Mouse (Mus musculus) CD4-positive, CD25-positive, alpha-beta regulatory T cell, adult 9 weeks (primary cell): Measurements from ENCODE around the gene Resp18. TPM values are rescaled to one million over a fixed set of nuclear protein-coding genes. Genes with fewer than 3 reads are reported as not detected.

Experiments used
- polyA plus RNA-seq: library from polyadenylated mRNA; unstranded; fragments of 100-300 nt; shearing (Covaris generic); gene quantifications from one replicate; pipeline ENCODE4 v1.2.1, GENCODE M21; 2017

Gene Resp18
- polyA plus RNA-seq = not detected

GRCm38 (mm10) chr1:75278228-75278627 is at the start of gene Resp18:
TSS of gene Resp18 (minus strand) at chr1:75278415.

GRCm38 (mm10) chr1:75317241-75318201 is 39.3 kb upstream of the Resp18 start, which contains the start of gene Dnpep:
TSS of gene Dnpep (minus strand) at chr1:75317990.

GRCm38 (mm10) chr1:75264091-75264880 is 13.9 kb downstream of the Resp18 start, which contains the start of gene Ptprn:
TSS of gene Ptprn (minus strand) at chr1:75264502.

GRCm38 (mm10) chr1:75236117-75237050 is 41.8 kb downstream of the Resp18 start, which contains the start of gene Dnajb2:
TSS of gene Dnajb2 (plus strand) at chr1:75236406.

GRCm38 (mm10) chr1:75231664-75232152 is 46.5 kb downstream of the Resp18 start, which contains the start of gene A630095N17Rik:
TSS of gene A630095N17Rik (minus strand) at chr1:75232102.

Other genes starting within 250 kb of the Resp18 start
- 9.8 TPM for gene Nhej1, start 153.2 kb downstream of the Resp18 start, polyA plus RNA-seq
- gene Slc23a3, start 144.5 kb downstream of the Resp18 start, polyA plus RNA-seq = 0.42 TPM
- gene Cnppd1, start 135.7 kb downstream of the Resp18 start, polyA plus RNA-seq = 200 TPM
- 14.4 TPM for gene Retreg2, start 135.6 kb downstream of the Resp18 start, polyA plus RNA-seq
- 79.1 TPM for gene Zfand2b, start 109.8 kb downstream of the Resp18 start, polyA plus RNA-seq
- 8.7 TPM for gene Abcb6, start 98.0 kb downstream of the Resp18 start, polyA plus RNA-seq
- 49.9 TPM for gene Ankzf1, start 86.3 kb downstream of the Resp18 start, polyA plus RNA-seq
- 28.0 TPM for gene Atg9a, start 86.2 kb downstream of the Resp18 start, polyA plus RNA-seq
- gene Glb1l, start 67.6 kb downstream of the Resp18 start, polyA plus RNA-seq = 15.1 TPM
- gene Stk16, start 67.6 kb downstream of the Resp18 start, polyA plus RNA-seq = 114 TPM
- 403 TPM for gene Tuba4a, start 58.5 kb downstream of the Resp18 start, polyA plus RNA-seq
- 0.84 TPM for gene A630095N17Rik, start 46.3 kb downstream of the Resp18 start, polyA plus RNA-seq
- 32.8 TPM for gene Dnajb2, start 42.0 kb downstream of the Resp18 start, polyA plus RNA-seq
- gene Ptprn, start 13.9 kb downstream of the Resp18 start, polyA plus RNA-seq = 0.15 TPM
- gene Dnpep, start 39.6 kb upstream of the Resp18 start, polyA plus RNA-seq = 88.1 TPM
- gene Des, start 81.9 kb upstream of the Resp18 start, polyA plus RNA-seq = not detected
- gene Speg, start 96.9 kb upstream of the Resp18 start, polyA plus RNA-seq = 0.42 TPM
- gene Gmppa, start 157.5 kb upstream of the Resp18 start, polyA plus RNA-seq = 110 TPM
- not detected for gene Asic4, start 172.0 kb upstream of the Resp18 start, polyA plus RNA-seq
- 5.1 TPM for gene Chpf, start 200.9 kb upstream of the Resp18 start, polyA plus RNA-seq
- gene Tmem198, start 201.1 kb upstream of the Resp18 start, polyA plus RNA-seq = 0.25 TPM
- not detected for gene Obsl1, start 228.0 kb upstream of the Resp18 start, polyA plus RNA-seq
- not detected for gene Inha, start 228.7 kb upstream of the Resp18 start, polyA plus RNA-seq
- gene Stk11ip, start 243.1 kb upstream of the Resp18 start, polyA plus RNA-seq = 32.3 TPM